Mouse (Mus musculus): ENCODE data around the gene Cfhr1. TPM values are rescaled to one million over a fixed set of nuclear protein-coding genes. Genes with fewer than 3 reads are reported as not detected.

Cfhr1 gene
- under 1 TPM in 1 of 4 experiments, not detected in 3; 0.16 TPM for total RNA-seq (2022)

DNA sequence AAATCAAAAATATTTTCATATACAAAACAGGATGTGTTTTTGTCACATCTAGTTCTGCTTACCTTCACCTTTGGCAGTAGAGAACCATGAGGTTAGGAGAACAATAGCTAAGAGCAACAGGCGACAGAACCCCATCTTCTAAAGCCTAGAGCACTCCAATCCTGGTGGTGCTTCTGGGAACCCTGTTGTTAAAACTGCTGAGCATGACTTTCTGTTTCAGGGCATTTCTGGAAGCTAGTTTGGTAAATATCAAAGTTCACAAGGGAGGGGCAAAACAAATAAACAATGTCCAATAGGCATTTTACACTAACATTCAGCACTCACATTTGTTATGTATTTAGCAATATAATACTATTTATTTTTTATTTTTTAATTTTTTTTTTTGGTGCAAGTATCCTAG, at the start of gene Cfhr1:
Gene Cfhr1 (minus strand): TSS at position 249 of the 400 bp plus-strand sequence.
- no peak for DNase-seq

DNA sequence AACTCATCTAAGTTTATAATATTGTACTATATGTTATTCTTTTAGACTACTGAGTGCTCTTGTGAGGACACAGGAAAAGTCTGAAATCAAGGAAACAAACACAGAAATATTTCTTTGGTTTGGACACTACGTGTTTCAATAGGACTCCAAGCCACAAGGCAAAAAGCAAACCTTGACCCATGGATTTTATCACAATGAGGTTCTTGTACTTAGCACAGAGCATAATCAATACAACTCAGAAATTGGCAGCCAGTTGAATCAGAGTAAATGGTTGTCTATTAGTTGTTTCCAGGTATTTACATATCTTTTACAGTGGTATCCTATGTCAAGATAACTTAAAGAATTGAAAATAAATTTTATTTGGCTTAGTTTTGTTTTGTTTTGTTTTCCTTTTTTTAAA, 8.8 kb downstream of the Cfhr1 start:
- DNase-seq, result no peak

DNA sequence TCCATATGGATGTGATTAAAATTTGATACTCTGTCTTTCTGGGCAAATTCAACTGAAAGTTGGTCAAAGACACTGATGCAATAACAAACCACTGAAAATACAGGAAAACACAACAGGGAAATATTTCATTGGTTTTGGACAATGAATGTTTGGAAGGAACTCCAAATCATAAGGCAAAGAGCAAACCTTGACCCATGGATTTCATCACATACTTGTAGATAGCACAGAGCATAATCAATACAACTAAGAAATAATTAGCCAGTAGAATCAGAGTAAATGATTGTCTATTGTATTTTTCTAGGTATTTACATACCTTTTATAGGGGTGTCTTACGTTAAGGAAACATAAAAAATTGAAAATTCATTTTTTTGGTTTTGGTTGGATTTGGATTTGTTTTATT, 11.5 kb downstream of the Cfhr1 start:
- no peak for DNase-seq

DNA sequence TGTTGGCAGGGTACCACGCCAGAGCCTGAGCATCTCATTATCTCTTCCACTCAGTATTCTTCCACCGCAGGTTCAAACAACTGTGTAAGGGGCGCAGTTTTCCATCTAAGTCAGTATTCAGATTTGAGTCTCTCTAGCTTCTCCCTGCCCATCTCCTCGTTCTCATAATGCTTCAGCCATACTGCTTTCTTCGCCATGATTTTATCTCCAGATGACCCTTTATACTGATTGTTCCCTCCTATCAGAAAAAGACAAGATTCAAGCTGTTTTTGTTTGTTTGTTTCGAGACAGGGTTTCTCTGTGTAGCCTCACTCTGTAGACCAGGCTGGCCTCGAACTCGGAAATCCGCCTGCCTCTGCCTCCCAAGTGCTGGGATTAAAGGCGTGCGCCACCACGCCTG, 45.5 kb downstream of the Cfhr1 start:
- no peak for DNase-seq

DNA sequence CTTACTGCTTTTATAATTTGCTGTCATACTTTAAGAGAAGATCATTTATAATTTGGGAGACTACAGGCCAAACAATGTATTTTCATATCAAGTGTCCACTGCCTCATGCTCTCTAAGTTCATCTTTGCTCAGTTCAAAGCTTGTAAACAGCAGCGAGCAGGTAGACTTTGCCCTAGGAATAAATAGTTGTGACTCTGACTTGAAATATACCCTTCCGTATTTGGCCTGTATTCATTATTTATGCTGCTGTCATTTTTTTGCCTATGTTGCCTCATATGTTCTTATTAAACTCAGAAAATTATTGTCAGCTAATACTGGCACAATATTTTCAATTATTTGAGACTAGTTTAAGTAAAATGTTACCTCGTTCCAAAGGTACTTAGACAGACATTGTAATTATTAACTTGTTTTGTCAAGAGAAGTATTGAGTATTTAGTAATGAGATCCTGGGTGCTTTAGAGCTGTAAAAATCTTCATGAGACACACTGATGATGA, 58.8 kb downstream of the Cfhr1 start, which contains the start of gene F13b:
Gene F13b (plus strand): TSS at position 445 of the 495 bp plus-strand sequence.
- no peak for DNase-seq

DNA sequence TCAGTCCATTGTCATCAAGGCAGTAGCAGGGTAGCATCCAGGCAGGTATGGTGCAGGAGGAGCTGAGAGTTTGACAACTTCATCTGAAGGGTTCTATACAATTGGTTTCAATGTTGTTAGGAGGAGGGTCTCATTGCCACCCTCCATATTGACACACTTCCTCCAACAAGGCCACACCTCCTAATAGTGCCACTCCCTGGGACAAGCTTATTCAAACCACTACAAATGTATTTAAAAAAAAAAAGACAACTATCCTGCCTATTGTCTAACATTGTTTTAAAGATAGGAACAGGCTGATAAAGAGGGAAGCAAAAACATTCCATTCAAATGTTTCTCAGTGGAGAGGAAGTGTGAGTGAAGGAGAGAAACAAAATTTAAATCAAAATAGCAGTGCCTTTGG, 60.3 kb downstream of the Cfhr1 start:
- no peak for DNase-seq

Other genes starting within 250 kb of the Cfhr1 start
- not detected for gene Crb1, start 183.2 kb downstream of the Cfhr1 start, total RNA-seq (2022)
- gene Zbtb41, start 138.0 kb downstream of the Cfhr1 start, total RNA-seq (2022), result 10 to 100 TPM; 32.2 to 46.3 (median 37.4) TPM
- gene Aspm, start 105.5 kb downstream of the Cfhr1 start, total RNA-seq (2022), result 1 to 10 TPM in 1 of 4 experiments, under 1 TPM in 3; 0.67 to 1.5 (median 0.84) TPM
- not detected for gene F13b, start 58.6 kb downstream of the Cfhr1 start, total RNA-seq (2022)
- 1 to 10 TPM in 1 of 4 experiments, under 1 TPM in 3; 0.24 to 1.1 (median 0.62) TPM for gene Gm4788, start 221.0 kb upstream of the Cfhr1 start, total RNA-seq (2022)